Mouse (Mus musculus) spleen, adult 12 weeks (tissue): ENCODE measurements around the gene Amz2.
"Not testable (repeated sequence)": the region's sequence is repeated elsewhere in the genome, so short reads cannot be mapped to it uniquely, and the experiment has no call there.

Experiments used
- DNase-seq: peaks from one replicate; pipeline ENCODE4 v3.0.0; 2022; ENCODE audit warnings: low spot score

Amz2 gene

GRCm38 (mm10) chr11:109470921-109471861 lies 45.4 kb downstream of the Amz2 start:
- DNase-seq, result no peak

- peak; percentile 67 for DNase-seq
These were observed 46.5 kb downstream of the Amz2 start for GRCm38 (mm10) chr11:109472171-109472691.

- DNase-seq, result no peak
These were observed 47.0 kb downstream of the Amz2 start for GRCm38 (mm10) chr11:109472821-109473170.

GRCm38 (mm10) chr11:109473171-109474085 lies 47.7 kb downstream of the Amz2 start, which contains the start of the genes Arsg and Slc16a6:
Gene Arsg (plus strand): TSS chr11:109473374.
Gene Slc16a6 (minus strand): TSS chr11:109473598.
- peak; percentile 87 for DNase-seq

- DNase-seq, result no peak
These were observed 48.5 kb downstream of the Amz2 start for GRCm38 (mm10) chr11:109474086-109474742.

GRCm38 (mm10) chr11:109474836-109475235 lies 49.1 kb downstream of the Amz2 start:
- DNase-seq, result no peak

- no peak for DNase-seq
These were observed 50.0 kb downstream of the Amz2 start for GRCm38 (mm10) chr11:109475717-109476116.

GRCm38 (mm10) chr11:109476241-109476640 lies 50.5 kb downstream of the Amz2 start:
- DNase-seq, result no peak

- no peak for DNase-seq
These were observed 50.9 kb downstream of the Amz2 start for GRCm38 (mm10) chr11:109476653-109477052.

- DNase-seq, result no peak
These were observed 52.0 kb downstream of the Amz2 start for GRCm38 (mm10) chr11:109477606-109478380.

GRCm38 (mm10) chr11:109479575-109480285 lies 54.0 kb downstream of the Amz2 start:
- DNase-seq, result no peak

GRCm38 (mm10) chr11:109480440-109480839 lies 54.7 kb downstream of the Amz2 start:
- no peak for DNase-seq

- no peak for DNase-seq
These were observed 59.8 kb downstream of the Amz2 start for GRCm38 (mm10) chr11:109485398-109486045.

GRCm38 (mm10) chr11:109487111-109487510 lies 61.4 kb downstream of the Amz2 start:
- DNase-seq, result no peak

- no peak for DNase-seq
These were observed 62.4 kb downstream of the Amz2 start for GRCm38 (mm10) chr11:109487991-109488684.

GRCm38 (mm10) chr11:109489763-109490162 lies 64.0 kb downstream of the Amz2 start:
- no peak for DNase-seq

GRCm38 (mm10) chr11:109491844-109492243 lies 66.1 kb downstream of the Amz2 start:
- DNase-seq, result no peak

- DNase-seq, result not testable (repeated sequence)
These were observed 67.2 kb downstream of the Amz2 start for GRCm38 (mm10) chr11:109492847-109493464.
